Mouse (Mus musculus) c-Kit-positive CD71-positive TER-119-positive erythroid progenitor cells, embryonic 14.5 days (primary cell): ENCODE results near the gene Vmn1r24.
"Not testable (repeated sequence)": the region's sequence is repeated elsewhere in the genome, so short reads cannot be mapped to it uniquely, and the experiment has no call there.

Source experiments
- DNase-seq: peaks from one replicate; pipeline ENCODE4 v3.0.0-alpha.2; 2013; ENCODE audit warnings: low spot score

Gene Vmn1r24

DNA sequence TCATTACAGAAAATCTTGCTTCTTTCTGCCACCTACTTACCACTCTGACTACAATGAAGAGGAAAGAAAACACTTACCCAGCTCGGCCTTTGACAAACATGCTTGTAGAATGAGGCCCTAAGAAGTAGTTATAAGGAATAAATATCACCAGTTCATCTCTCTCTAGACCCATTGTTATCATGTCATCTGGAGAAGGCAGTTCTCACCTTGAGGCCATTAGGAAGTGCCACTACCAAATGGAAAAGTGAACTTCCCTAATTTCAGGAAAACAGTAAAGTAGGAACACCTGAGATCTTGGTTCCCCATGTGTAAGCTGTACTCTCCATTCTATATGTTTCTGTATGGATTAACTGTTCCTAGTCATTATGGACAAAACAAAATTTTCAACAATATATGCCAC lies at the start of gene Vmn1r24:
Gene Vmn1r24 (minus strand): TSS at position 101 of the 400 bp plus-strand sequence.
- DNase-seq: not testable (repeated sequence)

DNA sequence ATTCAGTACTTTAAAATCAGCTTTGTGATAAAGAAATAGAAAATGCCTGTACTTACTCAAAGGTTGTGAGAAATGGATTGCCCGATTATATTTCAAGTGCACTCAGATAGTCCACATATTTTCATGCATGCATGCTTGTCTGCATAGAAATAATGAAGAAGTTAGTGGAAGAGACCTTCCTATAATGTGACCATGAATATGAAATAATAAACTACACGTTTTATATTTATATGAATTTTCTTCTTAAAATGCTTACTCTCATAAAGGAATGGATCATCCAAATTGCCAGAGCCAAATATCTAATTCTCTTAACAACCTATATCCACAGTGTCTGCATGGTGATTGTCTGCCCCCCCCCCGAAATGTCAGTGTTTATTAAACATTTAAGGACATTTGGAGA lies 19.4 kb upstream of the Vmn1r24 start, which contains the start of gene Vmn1r25:
Gene Vmn1r25 (minus strand): TSS at position 101 of the 400 bp plus-strand sequence.
- no peak for DNase-seq

DNA sequence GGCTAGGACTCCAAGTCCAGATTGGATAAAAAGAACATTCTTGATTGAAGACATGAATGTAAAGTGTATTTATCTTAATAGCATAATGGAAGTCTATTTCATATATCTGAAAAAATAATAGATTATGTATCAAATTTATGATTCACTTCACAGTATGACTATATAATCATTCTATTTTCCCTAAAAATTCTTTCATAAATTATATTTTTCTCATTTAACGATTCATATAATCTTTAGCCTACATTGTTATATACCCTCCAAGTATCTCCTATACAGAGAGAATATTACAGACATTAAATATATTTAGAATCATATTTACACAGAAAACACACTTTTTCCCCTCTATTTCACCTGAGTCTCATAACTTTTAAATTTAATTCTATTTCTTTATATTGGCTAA lies 34.6 kb downstream of the Vmn1r24 start, which contains the start of gene Vmn1r23:
Gene Vmn1r23 (minus strand): TSS at position 101 of the 400 bp plus-strand sequence.
- no peak for DNase-seq

DNA sequence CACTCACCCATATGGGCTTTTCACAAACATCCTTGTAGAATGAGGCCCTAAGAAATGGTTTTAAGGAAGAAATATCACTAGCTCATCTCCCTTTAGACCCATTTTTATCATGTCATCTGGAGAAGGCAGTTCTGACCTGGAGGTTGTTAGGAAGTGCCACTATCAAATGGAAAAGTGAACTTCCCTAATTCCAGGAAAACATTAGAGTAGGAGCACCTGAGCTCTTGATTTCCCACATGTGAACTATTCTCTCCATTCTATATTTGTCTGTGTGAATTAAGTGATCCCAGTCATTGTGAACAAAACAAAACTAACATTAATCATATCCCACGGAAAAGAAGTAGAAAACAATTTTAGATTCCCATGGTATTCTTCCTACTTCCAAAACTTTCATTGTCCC lies 53.4 kb downstream of the Vmn1r24 start, which contains the start of gene Vmn1r22:
Gene Vmn1r22 (minus strand): TSS at position 101 of the 400 bp plus-strand sequence.
- DNase-seq: no peak
